Mouse (Mus musculus) layer of hippocampus, adult 2 months (tissue): Measurements from ENCODE around the gene Psmd9. TPM values are rescaled to one million over a fixed set of nuclear protein-coding genes. Genes with fewer than 3 reads are reported as not detected.

ENCODE experiments used
- DNase-seq, 2 experiments: peaks; one replicate each; pipeline ENCODE4 v3.0.0; 2022; ENCODE audit warnings: low spot score in 2 of 2
- H3K27ac ChIP-seq: fragments of 200-600 bp; 2 replicates; pipeline ENCODE4 v1.8.1; 2022
- H3K4me3 ChIP-seq: fragments of 200-600 bp; 2 replicates; pipeline ENCODE4 v1.8.1; 2022; ENCODE audit warnings: mild to moderate bottlenecking
- CTCF ChIP-seq: fragments of 200-600 bp; conservative IDR thresholded peaks from 2 replicates; pipeline ENCODE4 v1.8.1; 2022; ENCODE audit warnings: antibody characterized with exemption, mild to moderate bottlenecking, moderate library complexity
- total RNA-seq, 2 experiments: library from RNA; stranded (reverse); gene quantifications; 2 replicates each; pipeline ENCODE4 v1.2.3; 2021

Gene Psmd9
- total RNA-seq, 2 experiments from 2014 or later = 27.8 to 30.4 TPM

- DNase-seq = no peak
- H3K4me3 ChIP-seq = no peak overlapping the region
- H3K27ac ChIP-seq = no peak overlapping the region
- no peak for TF ChIP-seq CTCF
Observed at GRCm38 (mm10) chr5:123296972-123297754, 128.0 kb downstream of the Psmd9 start.

- no peak for TF ChIP-seq CTCF
- no peak for DNase-seq
- H3K4me3 ChIP-seq = no peak overlapping the region
- H3K27ac ChIP-seq = no peak overlapping the region
Observed at GRCm38 (mm10) chr5:123297830-123298229, 128.6 kb downstream of the Psmd9 start.

- TF ChIP-seq CTCF = peak; percentile 64
- H3K4me3 ChIP-seq = no peak overlapping the region
- no peak for DNase-seq
- no peak overlapping the region for H3K27ac ChIP-seq
Observed at GRCm38 (mm10) chr5:123298526-123298925, 129.3 kb downstream of the Psmd9 start.

Other genes starting within 250 kb of the Psmd9 start
- gene Kdm2b, start 179.6 kb upstream of the Psmd9 start, total RNA-seq = 10 to 100 TPM; 35.0 to 36.7 TPM
- gene Orai1, start 154.3 kb upstream of the Psmd9 start, total RNA-seq = 10 to 100 TPM; 11.0 to 13.5 TPM
- not detected for gene Morn3, start 122.4 kb upstream of the Psmd9 start, total RNA-seq
- gene Tmem120b, start 101.0 kb upstream of the Psmd9 start, total RNA-seq = 10 to 100 TPM; 17.8 to 19.6 TPM
- gene Rhof, start 36.7 kb upstream of the Psmd9 start, total RNA-seq = 10 to 100 TPM; 43.3 to 46.3 TPM
- gene Setd1b, start 27.2 kb upstream of the Psmd9 start, total RNA-seq = 10 to 100 TPM; 31.2 to 39.4 TPM
- not detected for gene Hpd, start 13.3 kb downstream of the Psmd9 start, total RNA-seq
- gene Wdr66, start 82.7 kb downstream of the Psmd9 start, total RNA-seq = 1 to 10 TPM; 4.5 to 5.6 TPM
- 10 to 100 TPM; 67.4 to 70.2 TPM for gene Bcl7a, start 174.4 kb downstream of the Psmd9 start, total RNA-seq
- 10 to 100 TPM; 17.7 to 18.3 TPM for gene Mlxip, start 225.4 kb downstream of the Psmd9 start, total RNA-seq